Mouse (Mus musculus) hematopoietic stem cell, adult 5-6 weeks (primary cell): ENCODE data around the gene Fam57b. TPM values are rescaled to one million over a fixed set of nuclear protein-coding genes. Genes with fewer than 3 reads are reported as not detected.
"Not testable (repeated sequence)": the region's sequence is repeated elsewhere in the genome, so short reads cannot be mapped to it uniquely, and the experiment has no call there.

Experiments used
- ATAC-seq, 2 experiments: fragments of 125-278 bp in 1 of 2; replicated peaks in 1 of 2; 2 replicates each; pipeline ENCODE4 v1.8.0; 2016 to 2017; ENCODE audit warnings: inconsistent platforms in 2 of 2, mild to moderate bottlenecking in 2 of 2, moderate number of reproducible peaks in 2 of 2, low read depth in 1 of 2, moderate TSS enrichment in 1 of 2; ENCODE audit not compliant: low FRiP score in 2 of 2, poor library complexity in 2 of 2, severe bottlenecking in 2 of 2, insufficient read depth in 1 of 2, low TSS enrichment in 1 of 2
- total RNA-seq: library from RNA; stranded (forward); fragments of 172-1452, 232-1000 nt; gene quantifications from 2 replicates; pipeline ENCODE4 v1.2.3, GENCODE M21; 2017

The Fam57b gene
- total RNA-seq, 1 experiment from 2014 or later = not detected

DNA sequence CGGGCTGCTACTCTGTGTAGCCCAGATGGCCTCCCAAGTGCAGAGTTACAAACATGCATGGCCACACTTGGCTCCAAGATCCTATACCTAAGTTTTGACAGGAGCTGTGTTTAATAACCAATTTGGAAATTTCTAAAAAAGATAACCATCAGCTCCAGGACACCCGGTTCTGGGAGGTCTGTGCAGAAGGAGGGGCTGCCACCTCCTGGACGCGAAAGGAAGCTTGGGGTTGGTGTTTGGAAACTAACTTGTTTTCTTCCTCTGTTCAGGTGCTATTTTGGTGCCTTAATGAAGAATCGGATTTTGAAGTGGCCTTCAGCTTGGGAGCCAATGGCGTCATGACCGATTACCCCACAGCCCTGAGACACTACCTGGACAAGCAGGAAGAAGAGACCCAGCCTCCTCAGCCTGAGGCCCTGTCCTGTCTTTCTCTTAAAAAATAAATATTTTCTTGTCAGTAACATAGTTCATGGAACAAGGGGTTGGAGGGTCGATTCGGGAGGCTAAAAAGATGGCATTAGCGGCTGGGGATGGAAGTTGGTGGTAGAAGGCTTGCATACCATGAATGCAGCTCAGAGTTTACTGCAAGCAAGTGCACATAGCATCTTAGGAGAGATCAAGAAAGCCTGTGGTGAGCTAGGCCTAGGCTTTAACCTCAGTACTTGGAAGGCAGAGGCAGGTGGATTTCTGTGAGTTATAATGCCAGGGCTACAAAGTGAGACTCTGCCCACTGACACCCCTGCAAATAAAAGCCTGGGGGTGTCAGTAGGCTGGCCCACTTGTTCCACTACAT, 22.1 kb upstream of the Fam57b start:
- ATAC-seq = no peak

DNA sequence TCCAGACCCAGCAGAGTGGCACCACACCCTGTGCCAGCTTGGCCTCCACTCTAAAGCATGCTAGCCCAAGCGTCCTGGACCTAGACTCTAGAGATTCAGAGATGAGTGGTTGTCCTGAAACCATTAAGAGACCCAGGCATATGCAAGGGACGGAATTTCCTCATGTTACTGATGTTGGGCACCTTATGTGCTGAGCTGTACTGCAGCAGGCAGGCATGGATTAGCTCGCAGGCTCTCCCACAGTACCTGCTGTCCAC, 21.6 kb upstream of the Fam57b start:
- ATAC-seq = no peak

DNA sequence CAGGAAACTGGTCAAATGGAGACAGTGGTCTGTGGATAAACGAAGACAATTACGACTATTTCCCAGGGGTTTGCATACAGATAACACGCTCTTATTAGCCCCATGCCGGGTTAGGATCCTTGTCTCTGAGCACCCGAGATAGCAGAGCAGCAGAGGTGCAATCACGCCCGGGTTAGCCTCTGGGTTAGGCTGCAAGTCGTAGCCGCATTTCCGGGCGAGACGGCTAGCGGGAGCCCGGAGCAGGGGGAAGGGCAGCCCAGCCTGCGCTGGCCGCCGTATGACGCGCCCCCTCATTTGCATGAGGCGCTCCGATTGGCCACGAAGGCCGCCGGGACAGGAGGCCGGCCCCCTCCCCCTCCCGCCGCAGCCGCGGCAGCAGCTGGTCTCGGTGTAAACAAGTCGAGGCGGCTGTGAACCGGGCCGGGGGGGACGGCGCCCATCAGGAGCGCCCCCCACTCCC, 20.8 kb upstream of the Fam57b start, which contains the start of gene Ypel3:
Ypel3 (plus strand) TSS at position 358 of the 460 bp plus-strand sequence.
- ATAC-seq = peak; percentile 85 to 90

- no peak for ATAC-seq
These were observed 20.0 kb upstream of the Fam57b start for GRCm38 (mm10) chr7:126777476-126777875.

DNA sequence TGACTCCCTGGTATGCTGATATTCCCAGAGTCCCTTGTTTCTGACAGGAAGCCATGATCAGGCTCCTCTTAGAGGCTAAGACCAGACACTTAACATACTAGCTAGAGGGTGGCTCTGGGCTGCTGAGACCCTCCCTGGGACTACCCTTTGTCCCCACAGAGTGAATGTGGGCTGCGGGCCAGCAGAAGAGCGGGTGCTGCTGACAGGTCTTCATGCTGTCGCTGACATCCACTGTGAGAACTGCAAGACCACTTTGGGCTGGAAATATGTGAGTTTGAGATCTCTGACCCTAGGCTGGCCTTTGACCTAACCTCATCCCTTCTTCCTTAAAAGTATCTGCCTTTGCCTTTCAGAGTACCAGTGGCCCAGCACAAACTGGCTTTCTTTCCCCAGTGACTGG, 19.3 kb upstream of the Fam57b start:
- no peak for ATAC-seq

DNA sequence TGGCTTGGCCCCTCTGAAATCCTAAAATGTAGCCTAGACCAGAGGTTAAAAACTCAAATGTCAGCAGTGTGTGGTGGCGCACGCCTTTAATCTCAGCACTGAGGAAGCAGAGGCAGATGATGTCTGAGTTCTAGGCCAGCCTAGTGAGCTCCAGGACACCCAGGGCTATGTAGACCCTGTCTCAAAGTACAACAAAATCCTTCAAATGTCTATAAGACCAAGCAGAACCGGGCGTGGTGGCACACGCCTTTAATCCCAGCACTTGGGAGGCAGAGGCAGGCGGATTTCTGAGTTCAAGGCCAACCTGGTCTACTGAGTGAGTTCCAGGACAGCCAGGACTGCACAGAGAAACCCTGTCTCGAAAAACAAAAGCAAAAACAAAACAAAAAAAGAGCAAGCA, 18.4 kb upstream of the Fam57b start:
- not testable (repeated sequence) for ATAC-seq

GRCm38 (mm10) chr7:126779983-126780970, 17.2 kb upstream of the Fam57b start:
- ATAC-seq = peak; percentile 66 to 69; a peak in 3 of 4 replicates

DNA sequence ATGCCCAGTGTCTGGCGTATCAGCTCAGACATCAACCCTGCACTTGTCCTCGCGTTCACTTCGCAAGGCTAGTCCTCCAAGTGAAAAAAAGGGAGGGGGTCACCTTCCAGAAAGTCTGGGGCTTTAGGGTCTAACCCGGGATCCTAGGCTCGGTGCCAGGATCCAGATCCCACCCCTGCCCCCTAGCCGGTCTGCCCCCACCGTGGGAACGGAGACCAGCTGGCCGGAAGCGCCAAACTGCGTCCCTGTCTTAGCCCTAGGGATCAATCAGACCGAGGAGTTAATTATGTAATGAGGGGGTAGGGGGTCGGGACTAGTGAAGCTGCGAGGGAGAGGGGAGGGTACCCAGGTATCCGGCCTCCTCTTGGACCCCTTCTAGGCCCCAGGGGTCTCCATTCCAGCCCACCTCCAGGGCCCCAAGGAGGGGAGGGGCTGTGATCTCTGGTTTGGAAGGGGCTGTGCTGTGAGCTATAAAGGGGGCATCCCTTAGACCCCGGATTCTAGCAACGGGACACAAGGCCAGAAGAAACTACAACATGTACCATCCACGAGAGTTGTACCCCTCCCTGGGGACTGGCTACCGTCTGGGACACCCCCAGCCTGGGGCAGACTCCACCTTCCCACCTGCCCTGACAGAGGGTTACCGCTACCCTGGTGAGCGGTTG, 16.4 kb upstream of the Fam57b start, which contains the start of gene Tbx6:
Tbx6 (plus strand) TSS at position 513 of the 665 bp plus-strand sequence.
- no peak for ATAC-seq

DNA sequence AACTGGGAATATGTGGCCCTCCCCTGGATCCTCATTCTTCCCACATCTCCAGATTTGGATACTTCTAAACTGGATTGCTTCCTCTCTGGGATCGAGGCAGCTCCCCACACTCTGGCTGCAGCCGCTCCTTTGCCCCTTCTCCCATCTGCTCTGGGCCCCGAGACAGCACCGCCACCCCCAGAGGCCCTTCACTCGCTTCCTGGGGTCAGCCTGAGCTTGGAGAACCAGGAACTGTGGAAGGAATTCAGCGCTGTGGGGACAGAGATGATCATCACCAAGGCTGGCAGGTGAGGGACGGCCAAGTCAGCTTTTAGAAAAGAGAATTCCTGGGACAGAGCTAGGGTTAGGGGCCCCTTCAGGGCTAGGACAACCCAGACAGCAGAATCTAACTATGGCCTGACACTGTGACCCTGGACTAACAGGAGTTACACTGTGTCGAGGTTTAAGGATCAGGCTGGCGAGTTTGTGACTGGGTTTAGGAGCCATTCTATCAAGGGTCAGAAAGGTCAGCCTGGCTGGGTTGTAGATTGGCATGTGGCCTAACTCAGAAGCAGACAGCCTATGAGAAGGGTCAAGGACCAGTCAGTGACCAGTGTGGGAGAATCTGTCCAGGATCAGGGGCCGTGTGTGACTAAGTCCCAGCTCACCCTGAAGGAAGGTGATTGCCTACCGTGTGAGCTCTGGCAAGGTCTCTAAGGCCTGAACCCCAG, 15.7 kb upstream of the Fam57b start:
- no peak for ATAC-seq

DNA sequence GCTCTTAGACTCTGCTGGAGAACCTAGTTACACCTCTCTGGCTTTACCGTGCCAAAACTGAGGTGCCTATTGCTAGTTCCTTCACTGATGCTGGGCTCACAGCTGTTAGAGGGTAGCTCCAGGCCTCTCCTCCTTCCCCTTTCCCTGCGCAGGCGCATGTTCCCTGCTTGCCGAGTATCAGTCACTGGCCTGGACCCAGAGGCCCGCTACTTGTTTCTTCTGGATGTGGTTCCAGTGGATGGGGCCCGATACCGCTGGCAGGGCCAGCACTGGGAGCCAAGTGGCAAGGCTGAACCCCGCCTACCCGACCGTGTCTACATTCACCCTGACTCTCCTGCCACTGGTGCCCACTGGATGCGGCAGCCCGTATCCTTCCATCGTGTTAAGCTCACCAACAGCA, 14.8 kb upstream of the Fam57b start:
- ATAC-seq = no peak

GRCm38 (mm10) chr7:126784469-126784868, 13.0 kb upstream of the Fam57b start:
- ATAC-seq = no peak

DNA sequence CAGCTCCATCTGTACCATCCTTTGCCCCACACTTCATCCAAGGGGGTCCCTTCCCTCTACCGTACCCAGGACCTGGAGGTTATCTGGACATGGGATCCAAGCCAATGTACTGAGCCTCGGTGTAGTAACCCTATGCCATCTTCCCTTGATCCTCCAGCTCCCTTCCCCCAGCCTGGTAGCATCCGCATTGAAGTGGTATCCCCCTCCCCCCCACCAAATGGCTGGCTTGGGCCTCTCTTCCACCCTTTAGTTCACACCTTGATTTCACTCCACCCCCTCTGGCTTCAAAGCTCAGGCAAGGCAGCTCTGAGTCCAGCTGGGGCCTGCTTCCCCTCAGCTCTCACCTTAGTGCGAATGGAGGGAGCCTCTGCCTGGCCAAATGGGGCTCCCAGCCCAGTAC, 12.4 kb upstream of the Fam57b start:
- no peak for ATAC-seq

GRCm38 (mm10) chr7:126786142-126786541, 11.3 kb upstream of the Fam57b start:
- no peak for ATAC-seq

DNA sequence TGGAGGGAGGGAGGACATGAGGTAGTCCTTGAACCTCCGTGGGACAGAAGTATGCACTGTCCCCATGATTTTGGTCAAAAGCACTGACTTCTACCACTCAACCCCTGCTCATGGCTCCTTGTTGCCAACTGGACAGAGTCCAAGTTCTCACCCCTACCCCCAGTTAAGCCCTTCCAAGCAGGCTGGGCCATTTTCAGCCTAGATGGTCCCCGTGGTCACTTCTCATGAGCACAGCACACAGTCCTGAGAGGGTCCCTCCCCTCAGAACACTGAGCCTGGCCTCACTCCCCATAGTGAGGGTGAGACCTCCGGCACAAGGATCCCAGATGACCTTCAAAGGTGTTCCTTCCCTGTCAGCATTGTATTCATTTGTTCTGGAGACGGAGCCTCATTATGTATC, 8.3 kb upstream of the Fam57b start:
- ATAC-seq = no peak

- peak; percentile 91 to 95 for ATAC-seq
These were observed 5.4 kb upstream of the Fam57b start, which contains the start of gene Ppp4c for GRCm38 (mm10) chr7:126791851-126792720. Gene Ppp4c, minus strand, starts transcription at chr7:126792496.

DNA sequence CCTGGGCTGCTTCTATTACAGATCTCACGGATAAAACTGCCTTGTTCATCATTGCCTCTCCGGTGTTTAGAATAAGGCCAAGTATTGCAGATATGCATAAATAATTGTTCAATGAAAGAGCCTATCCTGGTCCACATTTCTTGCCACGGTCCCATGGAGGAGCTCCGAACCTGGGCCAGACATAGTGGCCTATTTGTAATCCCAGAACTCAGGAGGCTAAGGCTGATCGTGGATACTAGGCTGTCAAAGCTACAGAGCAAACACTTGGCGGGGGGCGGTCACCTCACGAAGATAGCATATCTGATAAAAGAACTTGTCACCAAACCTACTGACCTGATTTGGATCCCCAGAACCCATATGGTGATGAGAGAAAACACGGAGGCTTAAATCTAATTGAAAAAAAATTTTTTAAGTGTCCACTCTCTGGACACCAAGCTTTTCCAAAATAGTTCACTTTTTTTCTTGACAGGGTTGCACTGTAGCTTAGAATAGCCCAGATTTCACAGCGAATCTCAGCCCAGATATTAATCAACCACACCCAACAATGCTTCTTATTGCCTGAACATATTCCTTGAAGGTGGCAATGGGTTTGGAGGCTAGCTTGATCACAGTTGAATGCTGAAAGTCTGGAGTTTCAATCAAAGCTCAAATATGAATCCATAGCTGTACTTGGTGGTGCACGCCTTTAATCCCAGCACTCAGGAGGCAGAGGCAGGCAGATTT, 4.6 kb upstream of the Fam57b start:
- ATAC-seq = no peak
